Mouse (Mus musculus): ENCODE results near the gene Btg2.

The Btg2 gene

DNA sequence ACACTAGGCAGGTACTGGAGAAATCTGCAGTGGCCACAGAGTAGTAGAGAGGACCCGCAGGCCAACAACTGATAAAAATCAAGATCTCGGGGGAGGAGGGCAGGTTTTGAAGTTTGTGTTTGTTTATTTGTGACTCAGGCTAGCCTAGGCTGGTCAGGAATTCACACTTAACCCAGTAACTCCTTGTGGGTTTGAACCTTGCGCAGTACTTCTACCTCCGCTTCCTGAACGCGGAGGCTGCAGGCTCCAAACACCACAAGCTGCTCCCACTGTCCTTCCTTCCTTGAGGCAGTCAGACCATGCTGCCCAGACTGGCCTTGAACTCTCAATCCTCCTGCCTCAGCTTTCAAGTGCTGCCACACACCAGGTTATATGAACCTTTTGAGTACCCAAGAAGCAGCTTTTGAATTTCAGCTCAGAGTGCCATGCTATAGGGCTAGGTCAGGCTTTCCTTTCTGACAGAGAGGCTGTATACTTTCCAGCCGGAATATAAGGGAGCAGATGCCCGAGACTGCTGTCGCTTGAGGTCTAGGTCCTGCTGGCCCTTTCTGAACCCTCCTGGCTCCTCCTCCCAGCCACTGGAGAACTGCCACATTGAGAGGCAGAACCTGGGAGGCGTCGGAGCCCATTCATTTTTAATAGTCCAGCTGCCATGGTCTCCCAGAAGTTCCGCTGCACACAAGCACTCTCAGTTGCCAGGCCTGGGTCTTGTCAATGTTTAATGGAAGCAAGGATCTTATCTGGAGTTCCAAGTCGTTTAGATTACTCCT lies 19.2 kb upstream of the Btg2 start:
- peak; percentile 58 to 80 for DNase-seq (ENCODE audit: low spot score in 2 of 2)

DNA sequence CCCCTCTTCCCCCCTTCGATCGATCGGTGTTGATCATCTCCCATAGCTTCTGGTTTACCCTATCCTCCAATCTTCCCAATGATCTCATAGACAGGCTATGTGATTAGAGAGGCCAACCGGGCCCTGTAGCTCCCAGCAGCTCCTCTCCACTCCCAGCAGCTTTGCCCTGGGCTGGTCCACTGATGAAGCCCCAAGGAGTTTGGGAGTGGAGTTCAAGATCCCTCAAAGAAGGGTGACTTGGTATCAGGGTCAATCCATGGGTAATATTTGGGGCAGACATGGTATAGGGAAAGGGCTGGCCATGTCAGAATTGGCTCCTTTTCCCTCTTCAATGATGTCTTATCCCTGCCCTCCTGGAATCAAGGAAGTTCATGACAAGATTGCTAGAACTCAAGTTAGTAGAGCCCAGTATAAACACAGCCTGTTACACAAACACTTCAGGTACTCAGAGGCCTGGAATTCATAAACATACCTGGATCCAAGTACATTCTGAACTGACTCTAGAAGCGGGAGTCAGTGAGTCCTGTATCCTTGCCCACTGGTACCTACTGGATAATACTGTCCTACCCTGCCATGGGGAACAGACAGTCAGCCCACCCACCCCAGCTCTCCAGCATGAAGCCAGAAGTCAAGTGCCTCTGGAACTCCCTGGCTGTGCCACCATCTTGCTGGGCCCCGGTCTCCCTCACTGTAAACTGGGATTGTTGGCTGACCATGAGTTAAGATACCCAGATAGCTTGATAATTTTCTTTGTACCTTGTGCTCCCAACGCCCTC lies 18.3 kb upstream of the Btg2 start:
- DNase-seq (ENCODE audit: low spot score in 2 of 2): no peak

DNA sequence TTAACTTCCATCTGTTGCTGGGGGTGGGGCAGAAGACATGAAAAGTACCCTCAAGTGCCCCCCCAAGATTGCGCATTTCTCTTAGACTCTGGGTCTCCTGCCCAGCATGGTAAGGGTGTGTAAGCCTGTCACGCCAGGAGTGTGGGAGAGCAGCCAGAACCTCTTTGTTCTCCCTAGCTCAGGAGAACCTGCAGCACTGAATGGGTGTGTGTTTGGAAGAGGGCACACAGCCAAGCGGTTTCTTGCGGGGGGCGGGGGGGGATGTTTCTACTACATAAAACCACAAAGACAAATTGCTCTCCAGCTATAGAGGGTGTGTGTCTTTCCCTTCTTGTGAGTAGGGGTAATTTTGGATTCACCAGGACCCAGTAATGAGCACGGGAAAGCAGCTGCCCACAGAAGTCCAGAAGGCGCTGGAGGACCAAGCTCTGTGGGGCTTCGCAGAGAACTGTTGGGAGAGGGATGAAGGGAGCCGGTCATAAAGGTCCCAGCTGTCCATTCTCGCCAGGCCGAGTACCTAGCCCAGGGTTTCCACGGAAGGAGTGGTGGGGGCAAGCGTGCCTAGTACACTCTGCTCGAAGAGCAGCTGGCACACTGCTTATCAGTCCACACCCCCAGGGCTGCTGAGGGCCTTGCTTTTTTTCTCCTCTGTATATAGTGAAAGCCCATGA lies 17.5 kb upstream of the Btg2 start:
- peak in 1 of 2 experiments; percentile 28 for DNase-seq (ENCODE audit: low spot score in 2 of 2)

DNA sequence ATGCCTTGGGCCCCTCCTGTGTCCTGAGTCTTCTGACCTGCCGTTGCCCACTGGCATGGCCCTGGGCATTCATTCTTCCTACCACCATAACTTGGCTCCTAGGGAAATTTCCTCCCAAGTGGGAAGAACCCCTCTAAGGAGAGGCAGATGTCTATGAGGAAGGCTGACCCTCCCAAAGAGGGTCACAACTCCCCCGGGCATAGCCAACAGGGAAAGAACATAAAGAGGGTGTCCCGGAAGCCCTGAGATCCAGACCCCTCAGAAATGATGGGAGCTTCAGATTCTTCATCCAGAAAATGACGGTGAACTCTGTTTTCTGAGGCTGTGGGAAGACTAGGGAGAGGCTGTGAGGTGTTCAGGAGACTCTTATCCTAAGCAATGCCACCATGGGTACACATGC lies 16.8 kb upstream of the Btg2 start:
- DNase-seq (ENCODE audit: low spot score in 2 of 2): no peak

DNA sequence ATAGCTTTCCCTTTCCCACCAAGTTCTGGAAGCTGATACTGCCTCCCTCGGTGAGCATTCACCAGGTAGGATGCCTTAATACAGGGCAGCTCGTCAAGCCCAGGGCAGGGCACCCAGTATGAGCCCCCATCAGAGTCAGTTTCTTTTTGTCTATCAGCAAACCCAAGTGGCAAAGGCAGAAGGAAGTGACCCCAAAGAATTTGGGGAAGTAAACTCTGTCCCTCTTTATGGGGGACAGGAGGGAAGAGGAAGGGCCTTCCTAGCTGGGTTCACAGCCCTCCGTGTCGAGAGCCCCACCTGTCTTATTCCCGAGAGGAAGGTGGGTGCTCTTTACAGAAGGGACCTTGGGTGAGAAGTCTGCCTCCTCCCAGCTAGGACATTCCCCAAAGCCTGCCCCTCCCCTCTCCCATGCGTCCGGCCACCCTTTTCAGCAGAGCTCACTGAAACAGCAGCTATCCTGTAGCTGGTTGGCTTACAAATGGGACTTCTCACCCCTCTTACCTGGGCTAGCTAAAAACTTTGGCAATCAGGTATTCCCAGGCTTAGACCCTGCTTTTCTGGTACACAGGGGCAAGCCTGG lies 16.2 kb upstream of the Btg2 start:
- no peak for DNase-seq (ENCODE audit: low spot score in 2 of 2)

DNA sequence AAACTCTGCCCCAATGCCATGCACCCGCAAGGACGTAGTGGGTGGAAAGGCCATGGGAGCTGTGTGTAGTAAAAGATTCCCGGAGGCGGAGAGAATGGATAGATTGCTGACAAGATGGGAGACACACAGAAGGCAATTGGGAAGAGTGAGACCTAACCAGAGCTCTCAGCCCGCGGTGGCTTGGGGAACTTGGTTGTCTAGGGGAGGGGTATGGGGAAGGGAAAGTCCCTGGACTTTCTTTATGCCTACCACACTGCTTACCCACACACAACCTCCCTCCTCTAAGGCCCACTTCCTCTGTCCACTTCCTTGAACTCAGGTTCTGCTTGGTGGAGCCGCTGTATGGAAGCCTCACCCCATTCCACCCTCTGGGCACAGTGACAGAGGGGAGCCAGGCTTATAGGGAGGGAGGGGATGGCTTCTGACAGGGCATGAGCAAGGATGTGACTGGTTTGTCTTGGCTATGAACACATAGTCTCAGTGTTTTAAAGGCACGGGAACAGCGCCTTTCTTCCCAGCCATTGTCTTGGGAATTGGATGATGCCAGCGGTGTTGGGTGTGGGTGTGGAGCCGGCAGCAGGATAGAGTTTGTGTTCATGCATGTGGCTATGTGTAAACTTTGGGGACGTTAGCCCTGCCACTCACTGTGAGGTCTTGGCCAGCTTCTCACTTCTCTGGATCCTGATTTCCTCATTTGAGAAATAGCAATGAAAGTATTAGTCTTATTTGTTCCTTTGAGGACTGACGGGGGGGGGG lies 15.0 kb upstream of the Btg2 start:
- peak; percentile 76 to 77 for DNase-seq (ENCODE audit: low spot score in 2 of 2)

DNA sequence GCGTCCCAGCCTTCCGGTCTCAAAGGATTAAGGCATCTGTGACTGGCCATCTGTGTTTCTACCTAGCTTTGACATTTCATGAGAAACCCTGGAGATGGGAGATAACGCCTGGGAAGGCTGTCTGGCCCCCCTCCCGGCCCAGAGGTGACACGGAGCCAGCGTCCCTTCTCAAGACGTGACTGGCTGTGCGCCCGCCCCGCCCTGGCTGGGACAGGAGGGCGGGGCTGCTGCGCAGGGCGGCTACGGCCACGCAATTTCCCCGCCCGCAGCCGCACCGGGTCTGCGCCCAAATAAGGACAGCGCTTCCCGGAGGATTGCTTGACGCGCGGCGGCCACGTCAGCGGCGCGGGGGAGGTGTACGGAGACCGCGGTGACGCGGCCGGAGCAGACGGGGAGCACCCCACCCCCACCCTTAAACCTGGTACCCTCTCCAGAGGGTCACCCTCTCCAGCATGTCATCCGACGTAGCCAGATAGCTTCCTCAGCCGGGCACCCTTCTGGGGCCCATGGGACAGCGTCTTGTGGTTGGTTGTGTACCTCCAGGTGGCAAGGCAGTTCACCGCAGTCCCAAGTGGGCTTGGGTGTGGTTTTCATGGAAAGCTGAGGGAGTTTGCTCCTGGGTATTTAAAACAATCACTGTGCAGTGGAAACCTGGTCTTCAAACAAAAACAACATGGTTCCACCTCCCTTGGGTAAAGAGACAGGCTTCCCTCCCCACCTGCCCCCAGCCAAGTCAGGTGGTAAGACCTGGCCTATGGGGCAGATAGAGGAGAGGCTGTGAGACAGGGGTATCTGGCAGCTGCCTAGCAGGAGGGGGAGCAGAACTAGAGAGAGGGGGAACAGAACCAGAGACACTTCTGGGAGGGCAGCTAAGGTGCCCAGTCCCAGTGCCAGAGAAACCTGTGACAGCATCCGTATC lies 14.2 kb upstream of the Btg2 start:
- peak; percentile 92 to 94 for DNase-seq (ENCODE audit: low spot score in 2 of 2)

DNA sequence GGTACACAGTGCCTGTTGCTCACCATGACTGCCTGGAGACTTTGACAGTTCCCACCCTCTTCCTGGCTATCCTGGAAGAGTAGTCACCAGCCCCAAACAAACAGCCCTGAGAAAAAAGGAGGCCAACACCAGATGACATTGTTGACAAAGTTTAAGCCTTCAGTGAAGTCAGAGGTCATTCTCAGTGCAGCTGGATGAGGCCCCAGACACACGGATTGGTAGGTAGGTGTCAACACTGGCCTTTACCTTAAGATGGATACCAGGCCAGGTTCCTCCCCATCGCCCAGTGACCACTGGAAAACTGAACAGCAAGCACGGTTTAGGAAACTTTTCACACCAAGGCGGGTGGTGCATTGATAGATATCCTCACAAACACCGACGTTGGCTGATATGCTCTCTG lies 13.4 kb upstream of the Btg2 start:
- no peak for DNase-seq (ENCODE audit: low spot score in 2 of 2)

DNA sequence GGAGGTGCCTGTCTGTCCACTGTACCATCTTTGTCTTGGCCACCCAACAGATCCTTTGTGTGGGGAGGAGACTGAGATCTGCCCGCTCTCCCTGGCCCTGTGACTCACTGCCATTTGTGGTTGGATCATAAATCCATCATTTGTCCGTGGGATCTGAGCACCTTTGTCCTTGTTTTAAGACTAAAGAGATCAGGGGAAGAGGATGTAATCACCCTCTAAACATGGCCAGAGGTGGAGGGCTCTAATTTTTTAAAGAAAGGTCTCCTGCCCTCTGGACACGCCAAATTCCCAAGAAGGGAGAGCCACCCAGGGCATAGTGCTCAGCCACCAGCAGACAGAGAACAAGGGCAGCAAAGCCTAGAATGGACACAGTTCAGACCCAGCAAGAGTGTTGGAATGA lies 12.9 kb upstream of the Btg2 start:
- DNase-seq (ENCODE audit: low spot score in 2 of 2): no peak

DNA sequence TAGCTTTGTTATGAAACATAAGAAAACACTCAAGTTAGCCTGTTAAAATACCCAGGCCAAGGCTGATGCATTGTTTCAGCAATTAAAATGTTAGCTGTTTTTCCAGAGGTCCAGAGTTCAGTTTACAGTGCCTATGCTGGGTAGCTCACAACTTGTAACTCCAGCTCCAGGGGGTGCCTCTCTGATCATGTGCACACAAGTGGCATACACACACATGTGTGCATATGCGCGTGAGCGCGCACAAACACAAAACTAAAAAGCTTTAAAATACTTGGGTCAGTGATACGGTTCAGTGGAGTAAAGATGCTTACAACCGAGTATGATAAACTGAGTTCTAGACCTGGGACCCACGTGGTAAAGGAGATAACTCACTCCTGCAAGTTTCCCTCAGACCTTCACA lies 10.2 kb upstream of the Btg2 start:
- no peak for DNase-seq (ENCODE audit: low spot score in 2 of 2)

DNA sequence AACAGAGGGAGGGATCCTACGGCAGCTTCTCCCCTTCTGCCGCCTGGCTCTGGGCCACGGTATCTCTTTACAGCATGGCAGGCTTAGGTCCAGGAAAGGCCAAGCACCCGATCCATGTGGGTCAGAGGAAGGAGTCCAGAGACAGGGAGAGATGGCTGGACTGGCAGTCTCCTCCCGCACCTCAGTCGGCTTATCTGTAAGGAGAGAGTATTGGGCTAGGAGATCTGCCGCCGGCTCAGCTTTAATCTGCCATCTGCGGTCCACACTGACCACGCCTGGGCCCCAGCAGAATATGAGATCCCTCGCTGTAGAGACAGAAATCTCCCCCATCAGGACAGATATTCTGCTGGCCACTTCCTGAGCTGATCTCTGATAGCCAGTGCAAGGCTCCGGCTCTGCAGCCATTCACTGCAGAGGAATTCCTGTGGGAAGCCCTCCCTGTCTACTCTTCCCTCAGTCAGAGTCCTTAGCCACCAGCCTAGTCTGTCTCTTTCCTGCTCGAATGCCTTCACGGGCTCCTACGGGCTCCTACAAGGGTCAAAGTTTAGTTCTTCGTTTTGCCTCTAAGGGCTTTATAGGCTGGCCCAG lies 8.0 kb upstream of the Btg2 start:
- DNase-seq (ENCODE audit: low spot score in 2 of 2): no peak

DNA sequence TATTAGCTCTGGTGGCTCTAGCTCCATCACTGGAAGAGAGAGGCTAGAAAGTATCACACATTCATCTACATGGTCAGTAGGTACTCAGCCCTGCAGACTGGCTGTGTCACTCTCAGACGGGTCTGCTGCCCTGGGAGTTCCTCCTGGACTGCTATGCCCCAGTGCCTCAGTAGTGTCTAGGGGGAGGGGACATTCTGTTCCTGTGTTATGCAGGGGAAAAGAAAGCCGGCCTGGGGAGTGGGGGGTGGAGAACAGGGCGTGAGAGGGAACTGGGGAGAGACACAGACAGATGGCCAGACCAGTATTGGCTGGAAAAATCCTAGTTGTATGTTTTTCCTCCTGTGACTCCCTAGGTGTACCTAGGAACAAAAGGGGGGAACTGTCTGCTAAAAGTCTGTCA lies 7.1 kb upstream of the Btg2 start:
- DNase-seq (ENCODE audit: low spot score in 2 of 2): no peak

DNA sequence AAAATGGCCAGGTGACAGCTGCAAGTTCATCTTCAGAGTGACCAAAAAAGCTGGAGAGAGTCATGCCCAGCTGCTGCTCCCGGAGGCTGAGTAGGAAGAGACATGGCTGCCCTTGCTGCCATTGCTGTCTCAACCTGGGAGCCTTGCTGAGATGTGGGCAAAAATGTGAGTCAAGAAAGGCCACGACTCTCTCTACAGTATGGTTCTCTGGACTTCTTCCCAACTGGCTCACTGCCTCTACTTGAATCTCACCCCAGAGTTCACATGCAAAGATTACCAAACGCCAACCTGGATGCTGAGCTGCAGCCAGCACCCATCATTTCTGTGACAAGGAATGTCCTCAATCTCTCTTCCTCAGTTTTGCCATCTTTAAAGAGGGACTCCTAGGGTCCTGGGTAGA lies 5.2 kb upstream of the Btg2 start:
- no peak for DNase-seq (ENCODE audit: low spot score in 2 of 2)

DNA sequence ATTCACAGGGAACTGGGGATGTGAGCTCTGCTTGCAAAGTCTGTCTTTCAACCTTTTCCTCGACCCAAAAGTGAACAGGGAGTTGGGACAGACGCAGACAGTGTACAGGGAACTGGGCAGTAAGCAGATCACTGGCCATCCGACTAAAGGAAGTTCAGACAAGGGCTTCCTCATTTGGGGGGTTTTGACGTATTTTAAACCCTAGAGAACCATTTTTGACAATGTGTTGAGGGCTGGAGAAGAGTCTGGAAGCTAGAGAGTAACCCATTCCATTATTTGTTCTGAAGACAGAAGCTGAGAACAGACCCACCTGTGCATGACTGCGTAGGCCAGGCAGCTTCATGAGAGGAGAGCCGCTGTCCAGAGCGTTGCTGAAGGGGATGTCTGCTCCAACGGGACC lies 4.8 kb upstream of the Btg2 start:
- DNase-seq (ENCODE audit: low spot score in 2 of 2): no peak

DNA sequence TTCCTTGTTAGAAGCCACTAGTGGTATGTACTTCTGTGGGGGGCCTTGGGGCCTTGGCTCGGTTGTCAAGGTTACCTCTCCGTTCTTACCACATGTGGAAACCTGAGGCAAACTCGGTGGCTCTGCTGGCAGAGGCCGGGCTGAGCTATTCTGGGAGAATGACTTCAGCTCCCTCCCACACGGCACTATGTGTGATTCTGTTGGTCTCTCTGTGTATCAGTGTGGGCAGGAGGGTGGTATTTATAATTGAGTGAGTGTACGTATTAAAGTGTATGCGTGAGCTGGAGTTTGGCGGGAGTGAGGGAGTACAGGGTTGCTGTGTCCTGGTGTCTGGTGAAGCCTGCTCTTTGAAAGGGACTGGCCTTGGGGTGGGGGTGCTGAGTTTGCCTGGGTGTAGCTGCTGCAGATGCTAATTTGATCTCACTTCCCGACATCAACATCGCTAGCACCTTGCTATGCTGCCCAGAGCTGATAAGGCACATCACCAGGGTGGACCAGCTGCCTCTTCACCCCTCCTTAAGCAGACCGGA lies 4.1 kb upstream of the Btg2 start:
- peak; percentile 73 to 87 for DNase-seq (ENCODE audit: low spot score in 2 of 2)

DNA sequence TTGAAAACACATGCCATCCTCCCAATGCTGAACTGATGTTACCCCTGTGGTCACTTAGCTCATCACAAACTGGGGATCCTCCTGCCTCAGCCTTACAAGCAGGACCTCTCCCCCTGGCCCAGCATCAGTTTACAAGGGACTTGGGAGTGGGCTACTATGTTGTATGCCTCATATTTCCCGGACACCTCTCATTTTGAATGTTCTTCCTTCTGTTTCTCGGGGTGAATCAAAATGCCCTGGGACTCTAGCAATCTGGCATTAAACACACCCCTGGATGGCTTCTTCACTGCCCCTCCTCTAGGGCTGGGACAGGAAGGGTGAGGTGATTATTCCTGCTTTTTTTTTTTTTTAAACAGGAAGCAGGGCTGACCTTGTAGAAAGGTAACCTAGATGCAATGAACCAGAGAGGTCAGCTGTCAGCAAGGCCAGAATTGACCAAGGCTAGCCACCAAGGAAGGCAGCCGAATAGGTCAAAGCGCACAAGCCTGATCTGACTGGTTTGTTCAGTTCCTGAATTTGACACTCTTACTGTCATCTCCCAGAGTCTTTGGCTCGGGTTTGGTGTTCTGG lies 2.0 kb upstream of the Btg2 start:
- DNase-seq (ENCODE audit: low spot score in 2 of 2): no peak

DNA sequence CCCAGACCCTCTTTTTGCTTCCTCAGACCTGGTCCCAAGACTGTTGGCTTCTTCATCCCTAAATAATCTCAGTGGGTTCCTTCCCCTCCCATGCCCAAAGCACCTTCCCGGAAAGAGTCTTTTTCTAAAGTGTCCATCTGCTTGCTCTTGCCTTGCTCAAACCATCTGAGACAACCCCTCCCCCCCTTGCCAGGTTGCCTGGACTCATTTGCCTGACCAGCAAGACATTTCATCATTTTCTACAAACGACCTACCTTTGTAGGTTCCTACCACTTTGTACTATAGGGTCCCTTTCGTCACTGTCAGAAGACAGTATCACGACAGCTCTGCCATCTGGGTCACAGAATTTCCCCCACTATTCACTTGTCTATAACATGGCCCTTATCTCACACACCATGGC lies 1.5 kb upstream of the Btg2 start:
- no peak for DNase-seq (ENCODE audit: low spot score in 2 of 2)

DNA sequence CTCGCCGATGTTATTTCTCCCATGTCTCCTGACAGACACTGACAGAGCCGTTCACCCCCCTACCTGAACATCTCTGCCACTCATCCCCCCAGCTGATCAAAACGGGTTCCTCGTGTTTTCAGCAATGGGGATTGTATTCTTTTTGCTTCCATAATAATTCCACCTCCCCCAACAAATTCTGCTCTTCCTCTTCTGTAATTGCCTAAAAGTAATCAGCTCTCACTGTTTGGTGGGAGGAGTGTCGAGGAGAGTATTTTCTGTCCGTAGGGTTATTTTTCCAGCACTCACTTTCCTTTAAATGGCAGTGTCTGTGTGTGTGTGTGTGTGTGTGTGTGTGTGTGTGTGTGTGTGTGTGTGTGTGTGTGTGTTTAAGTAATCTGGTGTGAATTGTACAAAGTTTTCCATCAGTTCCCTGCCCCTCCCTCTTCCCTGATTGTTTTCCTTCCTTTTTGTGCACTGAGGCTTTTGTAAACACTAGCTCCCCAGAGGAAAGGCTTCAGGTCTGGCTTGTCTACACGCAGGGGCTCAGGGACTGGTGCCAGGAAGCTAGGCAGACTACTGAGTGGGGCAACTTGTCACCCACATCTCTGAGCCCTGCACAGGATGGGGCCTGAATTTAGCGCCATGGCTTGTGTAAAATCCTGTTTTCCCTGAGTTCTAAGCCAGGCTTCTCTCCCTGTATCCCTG lies 700 bp upstream of the Btg2 start:
- peak; percentile 47 to 59 for DNase-seq (ENCODE audit: low spot score in 2 of 2)
